Mouse (Mus musculus) kidney, embryonic 16.5 days (tissue): ENCODE data around the gene Aspn. TPM values are rescaled to one million over a fixed set of nuclear protein-coding genes. Genes with fewer than 3 reads are reported as not detected.

Source experiments
- ATAC-seq: fragments of 200-750 bp; cut with Nextera tagmentation; 2 replicates; pipeline ENCODE4 v1.8.0; 2017; ENCODE audit warnings: moderate TSS enrichment; ENCODE audit not compliant: low FRiP score, low TSS enrichment
- H3K27ac ChIP-seq: fragments of 300-500 bp; sonication (generic); 2 replicates; pipeline ENCODE4 v1.5.1; 2014; ENCODE audit warnings: low read length
- H3K27me3 ChIP-seq: fragments of 300-500 bp; sonication (generic); 2 replicates; pipeline ENCODE4 v1.6.1; 2014; ENCODE audit warnings: low read length, control low read depth, mixed read lengths; ENCODE audit not compliant: insufficient read depth
- H3K36me3 ChIP-seq: fragments of 300-500 bp; sonication (generic); 2 replicates; pipeline ENCODE4 v1.6.1; 2014; ENCODE audit warnings: low read length, control low read depth, mixed read lengths; ENCODE audit not compliant: insufficient read depth
- H3K4me1 ChIP-seq: fragments of 300-500 bp; sonication (generic); 2 replicates; pipeline ENCODE4 v1.6.1; 2014; ENCODE audit warnings: low read length, control low read depth, mixed read lengths; ENCODE audit not compliant: insufficient read depth
- H3K4me2 ChIP-seq: fragments of 300-500 bp; sonication (generic); replicated peaks from 2 replicates; pipeline ENCODE4 v1.6.1; 2014; ENCODE audit warnings: low read depth, low read length
- H3K4me3 ChIP-seq: fragments of 300-500 bp; sonication (generic); 2 replicates; pipeline ENCODE4 v1.5.1; 2014; ENCODE audit warnings: mild to moderate bottlenecking, low read length
- H3K9ac ChIP-seq: fragments of 300-500 bp; sonication (generic); replicated peaks from 2 replicates; pipeline ENCODE4 v1.6.1; 2014; ENCODE audit warnings: low read length
- H3K9me3 ChIP-seq: fragments of 300-500 bp; sonication (generic); 2 replicates; pipeline ENCODE4 v1.6.1; 2016; ENCODE audit warnings: low read length, control low read depth
- WGBS: fragments of 180-500 bp; shearing (Covaris S2); extraction: QIAGEN DNeasy Blood & Tissue Kit; methylation state at CpG from one replicate; pipeline ENCODE4 v1.1.7; 2014; 5-methylcytosine and 5-hydroxymethylcytosine counted together
- polyA plus RNA-seq: library from polyadenylated mRNA; unstranded; fragments of >200 nt; fragmentation: Nextera tagmentation; extraction: Ambion mirVana; gene quantifications from 2 replicates; pipeline ENCODE4 v1.2.1, GENCODE M21; 2015

Gene Aspn
- 16.0 and 19.9 TPM in 2 replicates for polyA plus RNA-seq

DNA sequence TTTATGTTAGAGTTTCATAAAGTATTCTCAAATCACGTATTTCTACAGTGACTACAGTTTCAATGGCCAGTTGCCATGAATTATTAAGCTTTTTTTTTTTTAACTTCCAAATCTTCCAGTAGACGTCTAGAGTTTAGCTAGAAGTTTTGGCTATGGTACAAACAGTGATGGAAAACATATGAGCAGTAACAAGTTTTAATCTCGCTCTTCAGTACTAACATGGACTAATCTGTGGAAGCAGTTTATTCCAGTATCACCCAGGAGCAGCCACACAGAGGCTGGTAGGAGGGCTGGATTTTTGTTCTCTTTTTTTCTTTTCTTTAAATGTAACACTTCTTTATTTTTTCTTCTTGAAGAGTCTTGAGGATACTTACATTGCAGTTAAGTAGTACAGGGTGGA is at the start of gene Aspn:
Gene Aspn, plus strand, starts transcription at position 165 of the 400 bp plus-strand sequence.
- Histone ChIP-seq H3K9me3 (no peaks in the 10 kb centered on the region), H3K4me3 (no peak within 1 kb of the TSS), H3K9ac (no peak within 1 kb of the TSS), H3K36me3 (no peaks in the 10 kb centered on the region), H3K27me3 (no peaks in the 10 kb centered on the region), H3K4me2 (no peak within 1 kb of the TSS), H3K27ac (peak within 1 kb of the TSS; percentile 11; the same call in 1 of the 2 replicates), H3K4me1 (no peaks in the 10 kb centered on the region)
- ATAC-seq: no peak
- 62% methylated on average over 3 of the region's 3 CpGs for WGBS

DNA sequence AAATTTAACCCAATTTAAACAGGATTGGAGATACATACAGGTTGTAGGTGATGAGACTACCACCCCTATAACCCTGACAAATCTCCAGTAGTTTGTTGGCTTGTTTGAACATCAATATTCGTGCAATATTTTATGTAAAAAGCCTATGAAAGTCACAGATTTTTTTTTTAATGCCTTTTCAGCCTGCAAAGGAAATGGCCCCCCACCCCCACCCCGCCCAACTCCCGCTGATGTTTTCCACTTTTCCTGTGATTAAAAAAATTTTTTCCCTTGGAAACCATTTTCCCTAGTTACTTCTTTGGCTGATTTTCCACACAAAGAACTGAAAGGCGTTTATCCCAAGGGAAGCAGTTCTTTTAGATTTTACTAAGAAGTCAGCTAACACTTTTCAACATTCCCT is 39.7 kb upstream of the Aspn start, which contains the start of gene Ecm2:
Gene Ecm2, plus strand, starts transcription at position 301 of the 400 bp plus-strand sequence.
- no peak for ATAC-seq
- no peak within 1 kb of the TSS for H3K9ac ChIP-seq

DNA sequence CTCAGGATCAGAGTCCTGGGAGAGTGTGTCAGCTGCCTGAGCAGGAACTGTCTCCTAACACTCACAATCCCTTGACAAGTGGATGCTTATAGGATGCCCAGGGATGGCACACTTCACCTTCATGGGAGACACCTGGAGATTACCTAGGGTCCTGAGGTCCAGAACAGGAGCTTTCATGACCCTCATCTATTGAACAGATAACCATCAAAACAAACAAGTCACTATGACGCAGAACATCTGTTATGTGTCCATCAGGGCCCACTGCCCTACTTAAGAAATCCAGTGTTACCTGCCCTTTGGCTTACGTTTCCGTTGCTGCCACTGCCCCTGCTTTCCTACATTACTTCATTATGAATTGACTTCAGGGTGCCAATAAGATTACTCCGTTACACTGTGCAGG is 38.5 kb upstream of the Aspn start:
- Histone ChIP-seq H3K27ac (no peak overlapping the region), H3K4me2 (no peak overlapping the region), H3K9ac (no peak overlapping the region), H3K36me3 (no peaks in the 10 kb centered on the region), H3K4me1 (no peaks in the 10 kb centered on the region), H3K27me3 (no peaks in the 10 kb centered on the region), H3K4me3 (no peak overlapping the region), H3K9me3 (no peaks in the 10 kb centered on the region)
- no peak for ATAC-seq
- 88% methylated on average over 4 of the region's 4 CpGs for WGBS

More for the DNA sequence above, 39.7 kb upstream of the Aspn start, which contains the start of gene Ecm2:
- Histone ChIP-seq H3K36me3 (no peaks in the 10 kb centered on the region), H3K27ac (no peak within 1 kb of the TSS), H3K4me1 (no peaks in the 10 kb centered on the region), H3K4me3 (no peak within 1 kb of the TSS), H3K9me3 (no peaks in the 10 kb centered on the region), H3K27me3 (no peaks in the 10 kb centered on the region), H3K4me2 (no peak within 1 kb of the TSS)
- 65% methylated on average over 4 of the region's 4 CpGs for WGBS

- Histone ChIP-seq H3K4me3 (no peak overlapping the region), H3K36me3 (no peaks in the 10 kb centered on the region), H3K9me3 (no peaks in the 10 kb centered on the region), H3K27me3 (no peaks in the 10 kb centered on the region), H3K27ac (no peak overlapping the region), H3K4me1 (no peaks in the 10 kb centered on the region), H3K9ac (no peak overlapping the region), H3K4me2 (no peak overlapping the region)
- 69% methylated on average over 3 of the region's 3 CpGs for WGBS
- ATAC-seq: no peak
These were observed 37.1 kb upstream of the Aspn start for GRCm38 (mm10) chr13:49507176-49507575.

DNA sequence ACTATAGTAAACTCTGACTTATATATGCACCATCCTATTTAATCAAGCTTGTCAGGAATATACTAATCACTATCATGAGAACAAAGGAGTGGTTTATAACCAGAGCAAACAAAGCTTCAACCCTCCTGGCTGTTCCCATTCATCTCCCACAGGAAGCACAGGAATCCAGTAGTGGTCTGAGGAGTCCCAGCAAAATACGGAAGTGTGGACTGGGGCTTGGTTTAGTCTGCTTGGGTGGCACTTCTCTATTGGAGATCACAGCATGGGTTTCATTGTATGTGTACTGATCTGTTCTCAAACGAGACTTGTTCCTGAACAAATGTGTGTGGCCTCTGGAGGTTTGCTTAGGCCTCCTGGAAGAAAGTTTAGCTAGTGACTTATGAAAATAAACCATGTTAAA is 25.5 kb upstream of the Aspn start:
- Histone ChIP-seq H3K36me3 (no peaks in the 10 kb centered on the region), H3K4me1 (no peaks in the 10 kb centered on the region), H3K4me2 (no peak overlapping the region), H3K9me3 (no peaks in the 10 kb centered on the region), H3K27me3 (no peaks in the 10 kb centered on the region), H3K9ac (no peak overlapping the region), H3K4me3 (no peak overlapping the region), H3K27ac (no peak overlapping the region)
- ATAC-seq: no peak
- WGBS: 48% methylated on average over 2 of the region's 2 CpGs

GRCm38 (mm10) chr13:49526235-49526634 is 18.0 kb upstream of the Aspn start:
- ATAC-seq: no peak

GRCm38 (mm10) chr13:49530636-49531035 is 13.6 kb upstream of the Aspn start:
- Histone ChIP-seq H3K9me3 (no peaks in the 10 kb centered on the region), H3K36me3 (no peaks in the 10 kb centered on the region), H3K4me1 (0 out of 2 replicates have a peak, but pooled peaks cover 4% of the 10 kb centered on the region), H3K27ac (no peak overlapping the region), H3K9ac (no peak overlapping the region), H3K4me2 (no peak overlapping the region), H3K4me3 (no peak overlapping the region), H3K27me3 (no peaks in the 10 kb centered on the region)
- ATAC-seq: no peak
- 80% methylated on average over 4 of the region's 4 CpGs for WGBS

More at GRCm38 (mm10) chr13:49526235-49526634, 18.0 kb upstream of the Aspn start:
- Histone ChIP-seq H3K9ac (no peak overlapping the region), H3K4me3 (no peak overlapping the region), H3K9me3 (no peaks in the 10 kb centered on the region), H3K27ac (no peak overlapping the region), H3K36me3 (no peaks in the 10 kb centered on the region), H3K4me2 (no peak overlapping the region), H3K4me1 (no peaks in the 10 kb centered on the region), H3K27me3 (no peaks in the 10 kb centered on the region)
- WGBS: 73% methylated on average over 2 of the region's 2 CpGs

- ATAC-seq: no peak
- no peaks in the 10 kb centered on the region for H3K9me3 ChIP-seq
- no peaks in the 10 kb centered on the region for H3K27me3 ChIP-seq
- no peak overlapping the region for H3K27ac ChIP-seq
- H3K4me3 ChIP-seq: no peak overlapping the region
- no peak overlapping the region for H3K9ac ChIP-seq
- WGBS: 90% methylated on average over 1 of the region's 1 CpGs
- H3K4me1 ChIP-seq: 0 out of 2 replicates have a peak, but pooled peaks cover 4% of the 10 kb centered on the region
- H3K4me2 ChIP-seq: no peak overlapping the region
- H3K36me3 ChIP-seq: no peaks in the 10 kb centered on the region
These were observed 7.3 kb upstream of the Aspn start for GRCm38 (mm10) chr13:49536946-49537345.

DNA sequence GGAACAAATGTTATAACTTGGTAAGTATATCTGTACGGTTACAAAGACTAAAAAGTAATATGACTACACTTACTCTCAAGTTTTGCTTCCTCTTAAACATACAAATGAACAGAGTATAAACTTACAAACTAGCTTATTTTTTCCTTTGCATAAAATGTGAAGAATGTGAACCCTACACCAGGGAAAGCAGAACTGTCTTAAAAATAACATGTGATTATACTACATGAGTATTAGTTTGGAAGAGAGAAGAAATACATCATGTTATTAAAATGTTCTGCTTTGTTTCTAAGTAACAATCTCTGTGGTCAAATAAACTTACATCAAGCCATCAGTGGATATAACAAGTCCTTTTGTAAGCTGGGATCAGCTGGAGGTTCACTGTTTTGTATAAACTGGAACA is 5.5 kb upstream of the Aspn start:
- WGBS: 88% methylated on average over 1 of the region's 1 CpGs
- Histone ChIP-seq H3K9ac (no peak overlapping the region), H3K4me1 (0 out of 2 replicates have a peak, but pooled peaks cover 4% of the 10 kb centered on the region), H3K27me3 (no peaks in the 10 kb centered on the region), H3K4me2 (no peak overlapping the region), H3K4me3 (no peak overlapping the region), H3K36me3 (no peaks in the 10 kb centered on the region), H3K9me3 (no peaks in the 10 kb centered on the region), H3K27ac (no peak overlapping the region)
- no peak for ATAC-seq

GRCm38 (mm10) chr13:49545646-49546045 is 1.4 kb downstream of the Aspn start:
- no peaks in the 10 kb centered on the region for H3K36me3 ChIP-seq
- no peak for ATAC-seq
- H3K9ac ChIP-seq: no peak overlapping the region
- peak overlapping the region; percentile 66; the same call in 1 of the 2 replicates for H3K27ac ChIP-seq
- no peaks in the 10 kb centered on the region for H3K27me3 ChIP-seq
- H3K4me2 ChIP-seq: no peak overlapping the region
- 55% methylated on average over 3 of the region's 3 CpGs for WGBS
- no peaks in the 10 kb centered on the region for H3K4me1 ChIP-seq
- H3K4me3 ChIP-seq: no peak overlapping the region
- no peaks in the 10 kb centered on the region for H3K9me3 ChIP-seq
